Mouse (Mus musculus): Measurements from ENCODE around the gene Zfp91. TPM values are rescaled to one million over a fixed set of nuclear protein-coding genes. Genes with fewer than 3 reads are reported as not detected.

Zfp91 gene
- polyA plus RNA-seq (2012; fragmentation: generic; extraction: Trizol) = 10 to 100 TPM in 1 of 2 experiments, 1 to 10 TPM in 1; 6.0 to 19.4 TPM

GRCm38 (mm10) chr19:12795511-12796327 is at the start of gene Zfp91, which contains the start of gene Lpxn:
Zfp91 (minus strand) TSS chr19:12796126.
Lpxn (plus strand) TSS chr19:12796193.

GRCm38 (mm10) chr19:12765308-12765707 is 30.6 kb downstream of the Zfp91 start, which contains the start of gene Cntf:
Cntf (minus strand) TSS chr19:12765632.

Other genes with a start within 250 kb of the Zfp91 start
- under 1 TPM; 0.04 to 0.05 TPM for gene Gm4952, start 196.2 kb downstream of the Zfp91 start, polyA plus RNA-seq (2012; fragmentation: generic; extraction: Trizol)
- under 1 TPM; 0.02 TPM for gene Glyat, start 162.8 kb downstream of the Zfp91 start, polyA plus RNA-seq (2012; fragmentation: generic; extraction: Trizol)
- gene Olfr1442, start 125.7 kb downstream of the Zfp91 start, polyA plus RNA-seq (2012; fragmentation: generic; extraction: Trizol) = not detected
- not detected for gene Olfr1443, start 118.0 kb downstream of the Zfp91 start, polyA plus RNA-seq (2012; fragmentation: generic; extraction: Trizol)
- gene Keg1, start 100.3 kb downstream of the Zfp91 start, polyA plus RNA-seq (2012; fragmentation: generic; extraction: Trizol) = not detected
- gene Cntf, start 30.5 kb downstream of the Zfp91 start, polyA plus RNA-seq (2012; fragmentation: generic; extraction: Trizol) = 1 to 10 TPM in 1 of 2 experiments, under 1 TPM in 1; 0.04 to 1.7 TPM
- under 1 TPM; 0.23 to 0.51 TPM for gene Lpxn, start 67 bp upstream of the Zfp91 start, polyA plus RNA-seq (2012; fragmentation: generic; extraction: Trizol)
- gene Gm5244, start 50.6 kb upstream of the Zfp91 start, polyA plus RNA-seq (2012; fragmentation: generic; extraction: Trizol) = not detected
- gene Olfr1444, start 61.2 kb upstream of the Zfp91 start, polyA plus RNA-seq (2012; fragmentation: generic; extraction: Trizol) = not detected
- gene Olfr1445, start 87.7 kb upstream of the Zfp91 start, polyA plus RNA-seq (2012; fragmentation: generic; extraction: Trizol) = not detected
- not detected for gene Olfr1446, start 97.4 kb upstream of the Zfp91 start, polyA plus RNA-seq (2012; fragmentation: generic; extraction: Trizol)
- not detected for gene Olfr1447, start 107.6 kb upstream of the Zfp91 start, polyA plus RNA-seq (2012; fragmentation: generic; extraction: Trizol)
- gene Olfr1448, start 128.3 kb upstream of the Zfp91 start, polyA plus RNA-seq (2012; fragmentation: generic; extraction: Trizol) = not detected
- gene Olfr1449, start 134.7 kb upstream of the Zfp91 start, polyA plus RNA-seq (2012; fragmentation: generic; extraction: Trizol) = not detected
- gene Olfr1450, start 154.1 kb upstream of the Zfp91 start, polyA plus RNA-seq (2012; fragmentation: generic; extraction: Trizol) = not detected
- not detected for gene Olfr1451, start 198.9 kb upstream of the Zfp91 start, polyA plus RNA-seq (2012; fragmentation: generic; extraction: Trizol)
- gene Olfr1453, start 232.2 kb upstream of the Zfp91 start, polyA plus RNA-seq (2012; fragmentation: generic; extraction: Trizol) = not detected